Mouse (Mus musculus) kidney, adult 2 months (tissue): ENCODE results near the gene Gusb.

Experiments used
- CTCF ChIP-seq: fragments of 200-500 bp; conservative IDR thresholded peaks from 2 replicates; pipeline ENCODE4 v1.5.1; 2011; ENCODE audit warnings: low read depth, mild to moderate bottlenecking, control low read depth, low read length, moderate library complexity, mixed read lengths; ENCODE audit not compliant: insufficient read depth, insufficient read length
- POLR2A ChIP-seq: fragments of 200-500 bp; IDR thresholded peaks from one replicate; pipeline ENCODE4 v1.6.1; 2011; ENCODE audit warnings: low read depth, low read length, control low read depth

- TF ChIP-seq CTCF, result no peak
- no peak for TF ChIP-seq POLR2A
Measured at GRCm38 (mm10) chr5:130043741-130044140, 40.9 kb upstream of the Gusb start.
